Mouse (Mus musculus): ENCODE measurements around the gene Slc6a17. TPM values are rescaled to one million over a fixed set of nuclear protein-coding genes. Genes with fewer than 3 reads are reported as not detected.

The Slc6a17 gene
- polyA plus RNA-seq, 1 experiment from 2014 or later, result 5.2 TPM

DNA sequence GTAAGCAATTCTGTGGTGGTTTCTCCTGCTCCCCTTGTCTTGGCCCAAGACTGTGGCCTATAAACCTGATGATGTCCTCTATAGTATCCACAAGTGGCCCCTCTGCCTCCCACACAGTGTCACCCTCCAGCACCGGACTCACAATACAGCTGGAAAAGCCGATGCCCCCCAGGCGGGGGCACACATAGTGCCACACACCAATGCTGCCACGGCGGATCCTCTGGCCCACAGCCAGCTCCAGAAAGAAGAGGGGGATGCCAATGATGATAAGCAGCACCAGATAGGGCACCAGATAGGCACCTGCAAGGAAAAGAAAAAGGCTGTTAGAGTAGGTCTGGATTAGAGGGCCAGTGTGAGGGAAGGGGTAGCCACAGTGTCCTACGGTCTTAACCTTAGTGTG is 22.3 kb downstream of the Slc6a17 start:
- Histone ChIP-seq H3K4me1 (ENCODE audit: control insufficient read depth in 2 of 2, insufficient read depth in 2 of 2, low read length in 2 of 2) (peaks cover 13 to 20% of the 10 kb centered on the region in 2 experiments), H3K9ac (ENCODE audit: low read length) (no peak overlapping the region), H3K4me2 (ENCODE audit: low read length) (no peak overlapping the region), H3K4me3 (ENCODE audit: control insufficient read depth in 1 of 2, insufficient read depth in 1 of 2, low read depth in 1 of 2, low read length in 2 of 2) (no peak overlapping the region), H3K9me3 (ENCODE audit: control insufficient read depth, low read length) (peaks cover 20% of the 10 kb centered on the region), H3K36me3 (ENCODE audit: control insufficient read depth, insufficient read depth, low read length) (peaks cover 30% of the 10 kb centered on the region), H3K27me3 (ENCODE audit: control insufficient read depth, insufficient read depth, low read length) (no peaks in the 10 kb centered on the region), H3K27ac (replicated peaks in 1 of 2; ENCODE audit: control insufficient read depth in 1 of 2, insufficient read depth in 1 of 2, low read depth in 2 of 2, low read length in 2 of 2) (no peak overlapping the region)
- no peak for ATAC-seq (ENCODE audit: insufficient number of reproducible peaks, insufficient read depth, low FRiP score, low read depth)
- WGBS, result 82% methylated on average over 6 of the region's 6 CpGs

DNA sequence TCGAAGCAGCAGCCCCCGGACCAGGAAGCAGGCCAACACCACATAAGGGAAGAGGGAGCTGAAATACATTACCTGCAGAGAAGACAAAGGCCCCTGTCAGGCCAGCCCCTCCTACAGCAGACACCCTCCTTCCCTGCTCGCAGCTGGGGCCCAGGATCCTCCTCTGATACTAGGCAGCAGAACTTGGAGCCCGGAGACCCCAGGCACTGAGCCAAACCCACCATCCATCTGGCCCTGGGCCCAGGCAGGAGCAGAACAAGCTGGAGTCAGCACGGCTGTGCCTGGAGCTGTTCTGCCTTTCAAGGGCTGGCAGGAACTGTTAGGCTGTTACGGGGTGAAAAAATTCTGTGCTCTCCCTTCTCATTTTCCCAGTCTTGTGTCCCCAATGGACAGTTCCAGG is 26.4 kb downstream of the Slc6a17 start:
- Histone ChIP-seq H3K4me3 (ENCODE audit: control insufficient read depth in 1 of 2, insufficient read depth in 1 of 2, low read depth in 1 of 2, low read length in 2 of 2) (no peak overlapping the region), H3K4me1 (ENCODE audit: control insufficient read depth in 2 of 2, insufficient read depth in 2 of 2, low read length in 2 of 2) (peaks cover 15 to 33% of the 10 kb centered on the region in 2 experiments), H3K27me3 (ENCODE audit: control insufficient read depth, insufficient read depth, low read length) (no peaks in the 10 kb centered on the region), H3K9me3 (ENCODE audit: control insufficient read depth, low read length) (no peaks in the 10 kb centered on the region), H3K27ac (replicated peaks in 1 of 2; ENCODE audit: control insufficient read depth in 1 of 2, insufficient read depth in 1 of 2, low read depth in 2 of 2, low read length in 2 of 2) (peak overlapping the region; percentile 70 to 82), H3K4me2 (ENCODE audit: low read length) (0 out of 2 replicates have a peak overlapping the region, but pooled peaks have one; percentile 10), H3K9ac (ENCODE audit: low read length) (0 out of 2 replicates have a peak overlapping the region, but pooled peaks have one; percentile 21), H3K36me3 (ENCODE audit: control insufficient read depth, insufficient read depth, low read length) (peaks cover 12% of the 10 kb centered on the region; the same call in 1 of the 2 replicates)
- WGBS, result 17% methylated on average over 6 of the region's 6 CpGs
- ATAC-seq (ENCODE audit: insufficient number of reproducible peaks, insufficient read depth, low FRiP score, low read depth), result peak; percentile 79

DNA sequence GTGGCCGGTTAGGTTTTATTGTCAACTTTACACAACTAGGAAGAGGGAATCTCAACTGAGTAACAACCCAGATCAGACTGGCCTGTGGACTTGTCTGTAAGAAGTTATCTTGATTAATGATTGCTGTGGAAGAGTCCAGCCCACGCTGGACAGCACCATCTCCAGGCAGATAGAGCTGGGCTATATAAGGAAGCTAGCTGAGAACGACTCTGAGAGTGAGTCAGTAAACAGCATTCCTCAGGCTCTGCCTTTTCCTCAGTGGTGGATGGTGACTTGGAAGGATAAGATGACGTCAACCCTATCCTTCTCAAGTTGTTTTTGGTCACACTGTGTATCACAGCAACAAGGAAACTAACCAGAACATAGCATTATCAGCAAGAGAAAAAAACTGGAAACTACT is 29.2 kb downstream of the Slc6a17 start:
- Histone ChIP-seq H3K36me3 (ENCODE audit: control insufficient read depth, insufficient read depth, low read length) (0 out of 2 replicates have a peak, but pooled peaks cover 2% of the 10 kb centered on the region), H3K4me2 (ENCODE audit: low read length) (no peak overlapping the region), H3K9me3 (ENCODE audit: control insufficient read depth, low read length) (no peaks in the 10 kb centered on the region), H3K4me3 (ENCODE audit: control insufficient read depth in 1 of 2, insufficient read depth in 1 of 2, low read depth in 1 of 2, low read length in 2 of 2) (no peak overlapping the region), H3K27ac (replicated peaks in 1 of 2; ENCODE audit: control insufficient read depth in 1 of 2, insufficient read depth in 1 of 2, low read depth in 2 of 2, low read length in 2 of 2) (no peak overlapping the region), H3K27me3 (ENCODE audit: control insufficient read depth, insufficient read depth, low read length) (no peaks in the 10 kb centered on the region), H3K9ac (ENCODE audit: low read length) (no peak overlapping the region), H3K4me1 (ENCODE audit: control insufficient read depth in 2 of 2, insufficient read depth in 2 of 2, low read length in 2 of 2) (peaks cover 15 to 42% of the 10 kb centered on the region in 2 experiments)
- WGBS, result 31% methylated on average over 4 of the region's 4 CpGs
- no peak for ATAC-seq (ENCODE audit: insufficient number of reproducible peaks, insufficient read depth, low FRiP score, low read depth)

DNA sequence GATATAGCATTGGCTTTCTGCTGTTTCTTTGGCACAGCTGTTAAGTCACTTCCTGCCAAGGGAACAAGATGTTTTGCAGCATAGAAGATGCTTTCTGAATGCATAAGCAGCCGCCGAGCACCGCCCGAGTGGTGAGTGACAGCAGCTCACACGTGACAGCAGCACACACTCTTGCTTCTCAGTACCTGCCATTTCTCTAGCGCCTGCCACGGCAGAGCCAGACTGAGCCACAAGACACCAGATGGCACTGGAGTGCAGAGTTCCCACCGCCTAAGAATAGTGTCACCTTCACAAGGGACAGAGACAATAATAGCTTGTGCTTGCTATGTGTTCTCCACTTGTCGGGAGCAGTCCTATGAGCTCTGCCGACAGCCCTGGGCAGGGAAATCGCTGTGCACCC is 34.5 kb downstream of the Slc6a17 start:
- no peaks in the 10 kb centered on the region for H3K9me3 ChIP-seq (ENCODE audit: control insufficient read depth, low read length)
- H3K27me3 ChIP-seq (ENCODE audit: control insufficient read depth, insufficient read depth, low read length), result no peaks in the 10 kb centered on the region
- peaks cover 5 to 14% of the 10 kb centered on the region in 2 experiments for H3K4me1 ChIP-seq (ENCODE audit: control insufficient read depth in 2 of 2, insufficient read depth in 2 of 2, low read length in 2 of 2)
- no peaks in the 10 kb centered on the region for H3K36me3 ChIP-seq (ENCODE audit: control insufficient read depth, insufficient read depth, low read length)
- no peak overlapping the region for H3K9ac ChIP-seq (ENCODE audit: low read length)
- peak; percentile 80 for ATAC-seq (ENCODE audit: insufficient number of reproducible peaks, insufficient read depth, low FRiP score, low read depth)
- H3K4me3 ChIP-seq (ENCODE audit: control insufficient read depth in 1 of 2, insufficient read depth in 1 of 2, low read depth in 1 of 2, low read length in 2 of 2), result no peak overlapping the region
- no peak overlapping the region for H3K4me2 ChIP-seq (ENCODE audit: low read length)
- H3K27ac ChIP-seq (replicated peaks in 1 of 2; ENCODE audit: control insufficient read depth in 1 of 2, insufficient read depth in 1 of 2, low read depth in 2 of 2, low read length in 2 of 2), result peak overlapping the region; percentile 48 to 67; a peak in 3 of 4 replicates
- WGBS, result 16% methylated on average over 11 of the region's 11 CpGs

DNA sequence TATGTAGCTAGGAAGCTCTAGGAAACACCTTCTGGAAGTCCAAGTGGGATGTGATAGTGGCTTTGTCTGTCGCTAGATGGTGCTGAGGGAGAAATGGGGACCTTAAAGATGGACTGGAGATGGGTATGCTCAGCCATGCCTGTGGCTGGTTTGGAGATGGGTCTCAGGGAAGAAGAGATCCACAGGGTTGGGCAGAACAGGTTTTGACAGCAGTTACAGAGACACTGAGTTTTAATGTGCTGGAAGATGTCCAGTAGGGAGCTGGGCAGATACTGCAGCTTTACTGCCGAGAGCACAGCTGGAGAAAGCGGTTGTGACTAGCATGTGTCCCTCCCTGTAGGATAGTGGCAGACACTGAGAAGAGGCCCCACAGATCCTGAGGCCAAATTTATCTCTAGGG is 37.2 kb downstream of the Slc6a17 start:
- ATAC-seq (ENCODE audit: insufficient number of reproducible peaks, insufficient read depth, low FRiP score, low read depth), result no peak
- WGBS, result 30% methylated on average over 3 of the region's 3 CpGs

DNA sequence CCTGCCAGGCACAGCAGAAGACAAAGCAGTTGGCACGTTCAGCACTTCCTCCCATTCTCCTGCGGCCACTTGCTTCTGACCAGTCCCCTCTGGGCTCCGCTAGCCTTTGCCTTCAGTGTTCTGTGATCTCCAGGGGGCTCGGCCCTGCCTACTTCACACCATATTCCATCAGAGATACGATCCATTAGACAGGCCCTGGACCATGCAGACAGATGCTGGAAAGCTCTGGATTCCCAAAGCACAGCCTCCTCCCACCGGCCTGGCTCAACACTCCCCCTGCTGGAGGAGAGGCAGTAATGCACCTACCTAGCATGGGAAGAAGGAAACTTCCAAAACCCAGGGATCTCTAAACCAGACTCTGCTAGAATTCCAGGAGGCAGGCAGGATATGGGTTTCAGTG is 45.6 kb downstream of the Slc6a17 start:
- Histone ChIP-seq H3K27me3 (ENCODE audit: control insufficient read depth, insufficient read depth, low read length) (no peaks in the 10 kb centered on the region), H3K4me3 (ENCODE audit: control insufficient read depth in 1 of 2, insufficient read depth in 1 of 2, low read depth in 1 of 2, low read length in 2 of 2) (no peak overlapping the region), H3K4me2 (ENCODE audit: low read length) (no peak overlapping the region), H3K27ac (replicated peaks in 1 of 2; ENCODE audit: control insufficient read depth in 1 of 2, insufficient read depth in 1 of 2, low read depth in 2 of 2, low read length in 2 of 2) (no peak overlapping the region), H3K9me3 (ENCODE audit: control insufficient read depth, low read length) (no peaks in the 10 kb centered on the region), H3K4me1 (ENCODE audit: control insufficient read depth in 2 of 2, insufficient read depth in 2 of 2, low read length in 2 of 2) (no peaks in the 10 kb centered on the region), H3K9ac (ENCODE audit: low read length) (no peak overlapping the region), H3K36me3 (ENCODE audit: control insufficient read depth, insufficient read depth, low read length) (0 out of 2 replicates have a peak, but pooled peaks cover 5% of the 10 kb centered on the region)
- 48% methylated on average over 6 of the region's 6 CpGs for WGBS
- ATAC-seq (ENCODE audit: insufficient number of reproducible peaks, insufficient read depth, low FRiP score, low read depth), result no peak

More for the DNA sequence above, 37.2 kb downstream of the Slc6a17 start:
- H3K4me3 ChIP-seq (ENCODE audit: control insufficient read depth in 1 of 2, insufficient read depth in 1 of 2, low read depth in 1 of 2, low read length in 2 of 2), result no peak overlapping the region
- peaks cover 3 to 14% of the 10 kb centered on the region in 2 experiments for H3K4me1 ChIP-seq (ENCODE audit: control insufficient read depth in 2 of 2, insufficient read depth in 2 of 2, low read length in 2 of 2)
- no peak overlapping the region for H3K4me2 ChIP-seq (ENCODE audit: low read length)
- no peaks in the 10 kb centered on the region for H3K36me3 ChIP-seq (ENCODE audit: control insufficient read depth, insufficient read depth, low read length)
- no peaks in the 10 kb centered on the region for H3K9me3 ChIP-seq (ENCODE audit: control insufficient read depth, low read length)
- H3K27ac ChIP-seq (replicated peaks in 1 of 2; ENCODE audit: control insufficient read depth in 1 of 2, insufficient read depth in 1 of 2, low read depth in 2 of 2, low read length in 2 of 2), result no peak overlapping the region
- H3K9ac ChIP-seq (ENCODE audit: low read length), result no peak overlapping the region
- H3K27me3 ChIP-seq (ENCODE audit: control insufficient read depth, insufficient read depth, low read length), result no peaks in the 10 kb centered on the region

DNA sequence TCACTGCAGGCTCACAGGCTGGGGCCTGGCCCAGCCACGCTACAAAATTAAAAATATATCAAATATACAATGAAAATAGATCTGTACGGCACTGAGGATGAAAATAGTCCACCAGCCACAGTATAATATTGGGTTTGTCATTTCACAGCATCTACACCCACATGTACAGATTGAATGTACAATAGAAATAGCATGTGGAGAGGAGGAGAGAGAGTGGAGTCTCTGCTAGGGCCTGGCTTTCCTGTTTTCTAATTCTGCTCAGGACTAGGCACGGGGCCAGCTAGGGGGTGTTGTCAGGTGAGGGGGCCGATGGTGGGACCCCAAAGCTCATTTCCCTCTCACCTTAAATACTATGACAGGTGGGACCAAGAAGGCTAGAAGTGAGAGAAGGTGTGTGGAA is 48.8 kb downstream of the Slc6a17 start:
- 71% methylated on average over 4 of the region's 4 CpGs for WGBS
- no peak for ATAC-seq (ENCODE audit: insufficient number of reproducible peaks, insufficient read depth, low FRiP score, low read depth)
- Histone ChIP-seq H3K4me1 (ENCODE audit: control insufficient read depth in 2 of 2, insufficient read depth in 2 of 2, low read length in 2 of 2) (no peaks in the 10 kb centered on the region), H3K27me3 (ENCODE audit: control insufficient read depth, insufficient read depth, low read length) (peaks cover 16% of the 10 kb centered on the region), H3K36me3 (ENCODE audit: control insufficient read depth, insufficient read depth, low read length) (0 out of 2 replicates have a peak, but pooled peaks cover 5% of the 10 kb centered on the region), H3K9ac (ENCODE audit: low read length) (no peak overlapping the region), H3K9me3 (ENCODE audit: control insufficient read depth, low read length) (no peaks in the 10 kb centered on the region), H3K4me2 (ENCODE audit: low read length) (no peak overlapping the region), H3K4me3 (ENCODE audit: control insufficient read depth in 1 of 2, insufficient read depth in 1 of 2, low read depth in 1 of 2, low read length in 2 of 2) (no peak overlapping the region), H3K27ac (replicated peaks in 1 of 2; ENCODE audit: control insufficient read depth in 1 of 2, insufficient read depth in 1 of 2, low read depth in 2 of 2, low read length in 2 of 2) (no peak overlapping the region)

DNA sequence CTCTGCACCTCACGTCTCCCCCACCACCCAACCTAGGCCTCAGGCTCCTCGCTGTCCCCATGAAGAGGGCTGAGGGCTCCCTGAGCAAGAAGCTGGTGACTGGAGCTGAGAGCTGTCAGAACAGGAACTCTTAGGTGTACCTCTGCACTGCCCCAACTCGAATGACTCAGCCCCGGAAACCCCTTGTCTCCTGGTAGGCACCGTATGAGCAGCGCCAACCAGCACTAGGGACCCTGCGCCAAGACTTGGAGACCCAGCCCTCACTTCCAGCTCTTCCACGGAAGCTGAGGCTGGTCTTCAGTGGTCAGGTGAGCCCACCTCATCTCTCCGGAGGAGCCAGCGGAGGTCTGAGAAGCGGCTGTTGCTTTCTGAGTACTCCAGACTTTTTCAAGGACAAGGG is 49.7 kb downstream of the Slc6a17 start:
- ATAC-seq (ENCODE audit: insufficient number of reproducible peaks, insufficient read depth, low FRiP score, low read depth), result no peak
- Histone ChIP-seq H3K4me3 (ENCODE audit: control insufficient read depth in 1 of 2, insufficient read depth in 1 of 2, low read depth in 1 of 2, low read length in 2 of 2) (no peak overlapping the region), H3K27ac (replicated peaks in 1 of 2; ENCODE audit: control insufficient read depth in 1 of 2, insufficient read depth in 1 of 2, low read depth in 2 of 2, low read length in 2 of 2) (no peak overlapping the region), H3K9me3 (ENCODE audit: control insufficient read depth, low read length) (no peaks in the 10 kb centered on the region), H3K4me2 (ENCODE audit: low read length) (no peak overlapping the region), H3K9ac (ENCODE audit: low read length) (no peak overlapping the region), H3K4me1 (ENCODE audit: control insufficient read depth in 2 of 2, insufficient read depth in 2 of 2, low read length in 2 of 2) (no peaks in the 10 kb centered on the region), H3K27me3 (ENCODE audit: control insufficient read depth, insufficient read depth, low read length) (peaks cover 25% of the 10 kb centered on the region), H3K36me3 (ENCODE audit: control insufficient read depth, insufficient read depth, low read length) (0 out of 2 replicates have a peak, but pooled peaks cover 5% of the 10 kb centered on the region)
- 80% methylated on average over 11 of the region's 11 CpGs for WGBS

Data from heart, embryonic 14.5 days (tissue).